Mouse (Mus musculus) embryonic fibroblast, embryonic 13.5 days (primary cell): ENCODE measurements around the gene Xrn2.

ENCODE experiments used
- CTCF ChIP-seq: IDR thresholded peaks from 2 replicates; pipeline ENCODE4 v1.5.1; 2011; ENCODE audit warnings: mild to moderate bottlenecking, control low read depth, low read length, moderate library complexity, borderline replicate concordance; ENCODE audit not compliant: insufficient read depth
- POLR2A ChIP-seq: IDR thresholded peaks from 2 replicates; pipeline ENCODE4 v1.6.1; 2011; ENCODE audit warnings: low read depth, mild to moderate bottlenecking, control low read depth, low read length, moderate library complexity

- TF ChIP-seq POLR2A (no peak), CTCF (no peak)
Measured at GRCm38 (mm10) chr2:146975453-146976028, 37.3 kb upstream of the Xrn2 start.
